Mouse (Mus musculus): ENCODE results near the gene Scgb1b27.
"Not testable (repeated sequence)": the region's sequence is repeated elsewhere in the genome, so short reads cannot be mapped to it uniquely, and the experiment has no call there.

GRCm38 (mm10) chr7:33982281-33982680, 39.0 kb upstream of the Scgb1b27 start:
- not testable (repeated sequence) for TF ChIP-seq CTCF (IDR thresholded peaks at IDR 0.05; ENCODE audit: low read depth, low read length); POLR2A (IDR thresholded peaks at IDR 0.05; ENCODE audit: borderline replicate concordance, low read depth, low read length)

Data from bone marrow macrophage, adult 2 months (primary cell).